Mouse (Mus musculus) kidney, embryonic 16.5 days (tissue): ENCODE measurements around the gene Gm49405. TPM values are rescaled to one million over a fixed set of nuclear protein-coding genes. Genes with fewer than 3 reads are reported as not detected.

Source experiments
- ATAC-seq: fragments of 200-750 bp; cut with Nextera tagmentation; 2 replicates; pipeline ENCODE4 v1.8.0; 2017; ENCODE audit warnings: moderate TSS enrichment; ENCODE audit not compliant: low FRiP score, low TSS enrichment
- H3K27ac ChIP-seq: fragments of 300-500 bp; sonication (generic); 2 replicates; pipeline ENCODE4 v1.5.1; 2014; ENCODE audit warnings: low read length
- H3K27me3 ChIP-seq: fragments of 300-500 bp; sonication (generic); 2 replicates; pipeline ENCODE4 v1.6.1; 2014; ENCODE audit warnings: low read length, control low read depth, mixed read lengths; ENCODE audit not compliant: insufficient read depth
- H3K36me3 ChIP-seq: fragments of 300-500 bp; sonication (generic); 2 replicates; pipeline ENCODE4 v1.6.1; 2014; ENCODE audit warnings: low read length, control low read depth, mixed read lengths; ENCODE audit not compliant: insufficient read depth
- H3K4me1 ChIP-seq: fragments of 300-500 bp; sonication (generic); 2 replicates; pipeline ENCODE4 v1.6.1; 2014; ENCODE audit warnings: low read length, control low read depth, mixed read lengths; ENCODE audit not compliant: insufficient read depth
- H3K4me2 ChIP-seq: fragments of 300-500 bp; sonication (generic); replicated peaks from 2 replicates; pipeline ENCODE4 v1.6.1; 2014; ENCODE audit warnings: low read depth, low read length
- H3K4me3 ChIP-seq: fragments of 300-500 bp; sonication (generic); 2 replicates; pipeline ENCODE4 v1.5.1; 2014; ENCODE audit warnings: mild to moderate bottlenecking, low read length
- H3K9ac ChIP-seq: fragments of 300-500 bp; sonication (generic); replicated peaks from 2 replicates; pipeline ENCODE4 v1.6.1; 2014; ENCODE audit warnings: low read length
- H3K9me3 ChIP-seq: fragments of 300-500 bp; sonication (generic); 2 replicates; pipeline ENCODE4 v1.6.1; 2016; ENCODE audit warnings: low read length, control low read depth
- WGBS: fragments of 180-500 bp; shearing (Covaris S2); extraction: QIAGEN DNeasy Blood & Tissue Kit; methylation state at CpG from one replicate; pipeline ENCODE4 v1.1.7; 2014; 5-methylcytosine and 5-hydroxymethylcytosine counted together
- polyA plus RNA-seq: library from polyadenylated mRNA; unstranded; fragments of >200 nt; fragmentation: Nextera tagmentation; extraction: Ambion mirVana; gene quantifications from 2 replicates; pipeline ENCODE4 v1.2.1, GENCODE M21; 2015

The Gm49405 gene
- polyA plus RNA-seq, 1 experiment from 2014 or later: 3.9 TPM

- ATAC-seq: no peak
- Histone ChIP-seq H3K4me1 (no peaks in the 10 kb centered on the region), H3K4me2 (no peak overlapping the region), H3K27me3 (no peaks in the 10 kb centered on the region), H3K4me3 (no peak overlapping the region), H3K36me3 (no peaks in the 10 kb centered on the region), H3K9me3 (no peaks in the 10 kb centered on the region; the same call in 1 of the 2 replicates), H3K27ac (no peak overlapping the region), H3K9ac (no peak overlapping the region)
- 75% methylated on average over 5 of the region's 5 CpGs for WGBS
Observed at GRCm38 (mm10) chr19:4052516-4053030, 52.1 kb downstream of the Gm49405 start.

- no peaks in the 10 kb centered on the region for H3K4me1 ChIP-seq
- H3K9ac ChIP-seq: no peak overlapping the region
- no peak overlapping the region for H3K27ac ChIP-seq
- H3K4me2 ChIP-seq: no peak overlapping the region
- H3K27me3 ChIP-seq: no peaks in the 10 kb centered on the region
- H3K4me3 ChIP-seq: no peak overlapping the region
- H3K36me3 ChIP-seq: no peaks in the 10 kb centered on the region
- WGBS: 91% methylated on average over 5 of the region's 5 CpGs
- H3K9me3 ChIP-seq: no peaks in the 10 kb centered on the region; the same call in 1 of the 2 replicates
- no peak for ATAC-seq
Observed at GRCm38 (mm10) chr19:4054613-4055012, 54.2 kb downstream of the Gm49405 start.

Other genes with a start within 250 kb of the Gm49405 start
- 28.1 and 30.6 TPM in 2 replicates for gene Kmt5b, start 233.2 kb upstream of the Gm49405 start, polyA plus RNA-seq
- 58.0 and 65.6 TPM in 2 replicates for gene Chka, start 148.9 kb upstream of the Gm49405 start, polyA plus RNA-seq
- gene Tcirg1, start 93.5 kb upstream of the Gm49405 start, polyA plus RNA-seq: 56.1 and 62.7 TPM in 2 replicates
- 365 and 401 TPM in 2 replicates for gene Ndufs8, start 87.9 kb upstream of the Gm49405 start, polyA plus RNA-seq
- gene Aldh3b1, start 70.8 kb upstream of the Gm49405 start, polyA plus RNA-seq: 3.9 and 5.1 TPM in 2 replicates
- 19.4 and 23.1 TPM in 2 replicates for gene Unc93b1, start 65.4 kb upstream of the Gm49405 start, polyA plus RNA-seq
- not detected in 2 replicates for gene Aldh3b3, start 42.0 kb upstream of the Gm49405 start, polyA plus RNA-seq
- gene Aldh3b2, start 28.3 kb upstream of the Gm49405 start, polyA plus RNA-seq: 3.7 and 5.1 TPM in 2 replicates
- gene Acy3, start 14.1 kb upstream of the Gm49405 start, polyA plus RNA-seq: 44.8 and 47.5 TPM in 2 replicates
- 1.5 TPM in 2 replicates for gene Tbx10, start 7.9 kb upstream of the Gm49405 start, polyA plus RNA-seq
- 36.2 and 39.8 TPM in 2 replicates for gene Nudt8, start within 50 bp of the Gm49405 start, polyA plus RNA-seq
- 5.3 and 6.1 TPM in 2 replicates for gene Doc2g, start 2.7 kb downstream of the Gm49405 start, polyA plus RNA-seq
- 261 and 285 TPM in 2 replicates for gene Ndufv1, start 12.2 kb downstream of the Gm49405 start, polyA plus RNA-seq
- 526 and 535 TPM in 2 replicates for gene Gstp1, start 37.4 kb downstream of the Gm49405 start, polyA plus RNA-seq
- 2.5 and 9.6 TPM in 2 replicates for gene Gstp2, start 45.4 kb downstream of the Gm49405 start, polyA plus RNA-seq
- 0.36 and 0.49 TPM in 2 replicates for gene Gstp3, start 58.9 kb downstream of the Gm49405 start, polyA plus RNA-seq
- gene Cabp2, start 81.0 kb downstream of the Gm49405 start, polyA plus RNA-seq: 0.21 and 0.96 TPM in 2 replicates
- 135 and 138 TPM in 2 replicates for gene Cdk2ap2, start 96.6 kb downstream of the Gm49405 start, polyA plus RNA-seq
- gene Pitpnm1, start 99.4 kb downstream of the Gm49405 start, polyA plus RNA-seq: 20.0 and 22.2 TPM in 2 replicates
- 115 and 120 TPM in 2 replicates for gene Aip, start 125.2 kb downstream of the Gm49405 start, polyA plus RNA-seq
- not detected in 2 replicates for gene Gpr152, start 139.2 kb downstream of the Gm49405 start, polyA plus RNA-seq
- 0.14 and 0.21 TPM in 2 replicates for gene Cabp4, start 143.4 kb downstream of the Gm49405 start, polyA plus RNA-seq
- 201 and 218 TPM in 2 replicates for gene Coro1b, start 148.0 kb downstream of the Gm49405 start, polyA plus RNA-seq
- gene Ptprcap, start 153.0 kb downstream of the Gm49405 start, polyA plus RNA-seq: 0.49 and 1.1 TPM in 2 replicates
- 62.9 and 63.7 TPM in 2 replicates for gene Rps6kb2, start 162.7 kb downstream of the Gm49405 start, polyA plus RNA-seq
- gene Carns1, start 174.9 kb downstream of the Gm49405 start, polyA plus RNA-seq: 2.9 and 3.3 TPM in 2 replicates
- gene Tbc1d10c, start 190.7 kb downstream of the Gm49405 start, polyA plus RNA-seq: 2.5 and 3.1 TPM in 2 replicates
- gene Ppp1ca, start 191.4 kb downstream of the Gm49405 start, polyA plus RNA-seq: 1,050 and 1,120 TPM in 2 replicates
- 39.4 and 39.9 TPM in 2 replicates for gene Rad9a, start 201.0 kb downstream of the Gm49405 start, polyA plus RNA-seq
- 6.8 and 7.5 TPM in 2 replicates for gene Clcf1, start 213.6 kb downstream of the Gm49405 start, polyA plus RNA-seq
- not detected in 2 replicates for gene AC109138.7, start 213.7 kb downstream of the Gm49405 start, polyA plus RNA-seq
- gene Pold4, start 231.3 kb downstream of the Gm49405 start, polyA plus RNA-seq: 34.2 and 36.3 TPM in 2 replicates